Mouse (Mus musculus) limb, embryonic 14.5 days (tissue): ENCODE results near the gene Pik3r2. TPM values are rescaled to one million over a fixed set of nuclear protein-coding genes. Genes with fewer than 3 reads are reported as not detected.

Source experiments
- ATAC-seq: fragments of 200-750 bp; cut with Nextera tagmentation; 2 replicates; pipeline ENCODE4 v1.8.0; 2017; ENCODE audit warnings: low read depth, moderate number of reproducible peaks, moderate TSS enrichment; ENCODE audit not compliant: low FRiP score
- DNase-seq: peaks from one replicate; pipeline ENCODE4 v3.0.0-alpha.2; 2015; ENCODE audit warnings: low spot score
- H3K27ac ChIP-seq: fragments of 300-500 bp; sonication (generic); replicated peaks from 2 replicates; pipeline ENCODE4 v1.5.1; 2014; ENCODE audit warnings: low read depth, mild to moderate bottlenecking, low read length, moderate library complexity, mixed read lengths
- H3K27me3 ChIP-seq: fragments of 300-500 bp; sonication (generic); 2 replicates; pipeline ENCODE4 v1.6.1; 2014; ENCODE audit warnings: low read length, mixed read lengths; ENCODE audit not compliant: control insufficient read depth, insufficient read depth
- H3K36me3 ChIP-seq: fragments of 300-500 bp; sonication (generic); 2 replicates; pipeline ENCODE4 v1.6.1; 2014; ENCODE audit warnings: mild to moderate bottlenecking, low read length, moderate library complexity, mixed read lengths; ENCODE audit not compliant: control insufficient read depth, insufficient read depth
- H3K4me1 ChIP-seq: fragments of 300-500 bp; sonication (generic); 2 replicates; pipeline ENCODE4 v1.6.1; 2014; ENCODE audit warnings: antibody characterized with exemption, low read length, mixed read lengths; ENCODE audit not compliant: control insufficient read depth, insufficient read depth
- H3K4me2 ChIP-seq: fragments of 300-500 bp; sonication (generic); replicated peaks from 2 replicates; pipeline ENCODE4 v1.6.1; 2014; ENCODE audit warnings: low read depth, mild to moderate bottlenecking, low read length, moderate library complexity; ENCODE audit not compliant: severe bottlenecking
- H3K4me3 ChIP-seq: fragments of 300-500 bp; sonication (generic); replicated peaks from 2 replicates; pipeline ENCODE4 v1.5.1; 2014; ENCODE audit warnings: low read length
- H3K9ac ChIP-seq: fragments of 300-500 bp; sonication (generic); 2 replicates; pipeline ENCODE4 v1.6.1; 2014; ENCODE audit warnings: mild to moderate bottlenecking, low read depth, low read length, moderate library complexity; ENCODE audit not compliant: severe bottlenecking
- H3K9me3 ChIP-seq: fragments of 300-500 bp; sonication (generic); 2 replicates; pipeline ENCODE4 v1.6.1; 2016; ENCODE audit warnings: low read length; ENCODE audit not compliant: control insufficient read depth
- POLR2A ChIP-seq: fragments of 200-500 bp; IDR thresholded peaks from 2 replicates; pipeline ENCODE4 v1.8.0; 2012; ENCODE audit warnings: inconsistent platforms, mild to moderate bottlenecking, moderate library complexity, borderline replicate concordance; ENCODE audit not compliant: insufficient read depth, insufficient read length; ENCODE audit errors: extremely low read depth
- WGBS: fragments of 180-500 bp; shearing (Covaris S2); extraction: QIAGEN DNeasy Blood & Tissue Kit; methylation state at CpG from one replicate; pipeline ENCODE4 v1.1.7; 2014; 5-methylcytosine and 5-hydroxymethylcytosine counted together
- polyA plus RNA-seq, 2 experiments: library from polyadenylated mRNA; depleted of rRNA in 1 of 2; stranded (reverse) in 1 of 2; unstranded in 1 of 2; fragments of >200 nt; fragmentation: Nextera tagmentation in 1 of 2; extraction: Ambion mirVana in 1 of 2; gene quantifications; 2 replicates each; pipeline versions ENCODE4 v1.2.1 to v1.2.3; 2012 to 2014

Gene Pik3r2
- polyA plus RNA-seq, 2 experiments = 73.5 to 111 TPM

DNA sequence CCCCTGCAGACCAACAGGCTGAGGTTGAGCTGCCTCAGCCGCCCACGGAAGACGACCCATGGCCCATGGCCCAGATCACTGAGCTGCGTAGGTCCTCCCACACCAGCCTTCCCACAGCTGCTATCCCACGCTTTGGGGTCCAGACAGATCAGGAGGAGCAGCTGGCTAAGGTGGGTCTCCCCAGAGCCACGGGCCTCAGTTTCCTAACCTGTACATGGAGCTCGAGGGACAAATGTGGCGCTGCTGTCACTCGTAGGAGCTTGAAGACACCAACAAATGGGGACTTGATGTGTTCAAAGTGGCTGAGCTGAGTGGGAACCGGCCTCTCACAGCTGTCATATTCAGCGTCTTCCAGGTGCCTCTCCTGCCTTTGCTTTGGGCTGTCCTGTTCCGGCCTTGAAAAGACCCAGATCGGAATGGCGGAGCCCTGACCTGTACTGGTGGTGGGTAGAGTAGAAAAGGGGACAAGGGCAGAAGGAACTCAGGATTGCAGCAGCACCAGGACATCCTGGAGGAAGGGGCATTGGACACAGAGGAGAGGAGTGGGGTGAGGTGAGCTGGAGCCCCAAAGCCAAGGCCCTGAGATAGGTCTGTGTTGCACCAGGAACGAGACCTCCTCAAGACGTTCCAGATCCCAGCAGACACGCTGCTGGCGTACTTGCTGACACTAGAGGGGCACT, 29.2 kb downstream of the Pik3r2 start:
- Histone ChIP-seq H3K27ac (no peak overlapping the region), H3K4me3 (no peak overlapping the region), H3K36me3 (no peaks in the 10 kb centered on the region), H3K27me3 (peaks cover 53% of the 10 kb centered on the region), H3K9me3 (no peaks in the 10 kb centered on the region), H3K9ac (no peak overlapping the region), H3K4me1 (peaks cover 5% of the 10 kb centered on the region; the same call in 1 of the 2 replicates), H3K4me2 (no peak overlapping the region)
- WGBS = 86% methylated on average over 18 of the region's 18 CpGs
- ATAC-seq (no peak), DNase-seq (no peak)
- TF ChIP-seq POLR2A = no peak

DNA sequence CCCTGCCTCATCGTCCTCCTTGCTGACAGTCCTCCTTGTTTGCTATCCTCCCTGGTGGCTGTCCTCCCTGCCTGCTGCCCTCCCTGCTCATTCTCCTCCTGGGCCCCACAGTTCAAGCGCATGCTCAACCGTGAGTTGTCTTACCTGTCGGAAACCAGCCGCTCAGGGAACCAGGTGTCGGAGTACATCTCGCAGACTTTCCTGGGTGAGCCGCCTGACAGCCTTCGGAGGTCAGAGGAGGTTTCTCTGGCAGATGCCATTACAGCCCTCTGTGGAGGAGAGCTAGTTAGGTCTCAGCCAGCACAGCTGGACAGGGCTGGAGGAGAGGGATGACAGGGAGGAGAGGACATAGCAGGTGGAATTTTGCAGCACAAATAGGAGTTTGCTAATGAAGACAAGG, 29.8 kb downstream of the Pik3r2 start:
- peaks cover 60% of the 10 kb centered on the region for H3K27me3 ChIP-seq
- WGBS = 61% methylated on average over 9 of the region's 9 CpGs
- no peak overlapping the region for H3K9ac ChIP-seq
- DNase-seq = no peak
- TF ChIP-seq POLR2A = no peak
- H3K36me3 ChIP-seq = no peaks in the 10 kb centered on the region
- H3K9me3 ChIP-seq = no peaks in the 10 kb centered on the region
- no peak overlapping the region for H3K4me3 ChIP-seq
- H3K4me2 ChIP-seq = no peak overlapping the region
- no peak overlapping the region for H3K27ac ChIP-seq
- no peak for ATAC-seq
- H3K4me1 ChIP-seq = peaks cover 2% of the 10 kb centered on the region; the same call in 1 of the 2 replicates

DNA sequence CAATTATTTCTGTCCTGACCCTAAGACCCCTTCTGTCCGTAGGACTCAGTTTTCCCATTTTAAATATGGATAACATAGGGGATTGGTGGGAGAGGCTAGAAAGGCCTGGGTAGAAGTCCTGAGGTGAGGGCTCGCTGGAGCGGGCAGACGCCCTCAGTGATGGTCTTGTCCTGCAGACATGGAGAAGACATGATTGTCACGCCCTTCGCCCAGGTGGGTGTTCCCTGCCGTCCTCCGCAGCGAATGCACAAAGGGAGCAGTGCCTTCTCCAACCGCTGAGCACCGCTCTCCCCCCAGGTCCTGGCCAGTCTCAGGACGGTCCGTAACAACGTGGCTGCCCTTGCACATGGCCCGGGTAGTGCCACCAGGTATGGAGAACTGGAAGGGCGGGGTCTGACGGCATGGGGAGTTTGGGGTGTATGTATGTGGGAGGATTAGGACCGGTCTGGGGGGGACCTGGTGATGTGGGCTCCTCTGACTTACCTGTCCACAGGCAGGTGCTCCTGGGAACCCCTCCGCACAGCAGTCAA, 30.8 kb downstream of the Pik3r2 start:
- Histone ChIP-seq H3K27ac (no peak overlapping the region), H3K27me3 (peaks cover 62% of the 10 kb centered on the region), H3K9me3 (no peaks in the 10 kb centered on the region), H3K4me2 (no peak overlapping the region), H3K4me1 (peaks cover 2% of the 10 kb centered on the region; the same call in 1 of the 2 replicates), H3K36me3 (no peaks in the 10 kb centered on the region), H3K4me3 (no peak overlapping the region), H3K9ac (no peak overlapping the region)
- ATAC-seq (no peak), DNase-seq (no peak)
- TF ChIP-seq POLR2A = no peak
- WGBS = 59% methylated on average over 19 of the region's 19 CpGs

DNA sequence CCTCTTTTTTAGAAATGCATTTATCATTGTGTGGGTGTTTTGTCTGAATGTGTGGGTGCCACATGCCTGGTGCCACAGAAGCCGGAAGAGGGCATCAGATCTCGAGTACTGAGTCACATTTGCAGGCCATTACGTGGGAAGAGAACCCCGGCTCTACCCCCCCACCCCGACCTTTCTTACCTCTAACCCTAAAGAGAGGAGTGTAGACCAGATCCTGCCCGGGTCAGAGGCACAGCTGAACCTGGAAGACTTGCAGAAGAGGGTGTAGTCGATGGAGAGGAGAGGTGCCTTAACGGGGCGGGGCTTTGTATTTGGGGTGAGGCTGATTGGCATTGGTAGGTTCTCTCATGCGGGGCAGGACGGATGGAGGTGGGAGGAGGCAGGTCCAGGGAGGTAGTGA, 31.7 kb downstream of the Pik3r2 start:
- Histone ChIP-seq H3K27ac (no peak overlapping the region), H3K4me2 (no peak overlapping the region), H3K27me3 (peaks cover 62% of the 10 kb centered on the region), H3K36me3 (no peaks in the 10 kb centered on the region), H3K9me3 (no peaks in the 10 kb centered on the region), H3K4me1 (peaks cover 2% of the 10 kb centered on the region; the same call in 1 of the 2 replicates), H3K4me3 (no peak overlapping the region), H3K9ac (no peak overlapping the region)
- no peak for TF ChIP-seq POLR2A
- ATAC-seq (no peak), DNase-seq (no peak)
- 51% methylated on average over 11 of the region's 11 CpGs for WGBS

DNA sequence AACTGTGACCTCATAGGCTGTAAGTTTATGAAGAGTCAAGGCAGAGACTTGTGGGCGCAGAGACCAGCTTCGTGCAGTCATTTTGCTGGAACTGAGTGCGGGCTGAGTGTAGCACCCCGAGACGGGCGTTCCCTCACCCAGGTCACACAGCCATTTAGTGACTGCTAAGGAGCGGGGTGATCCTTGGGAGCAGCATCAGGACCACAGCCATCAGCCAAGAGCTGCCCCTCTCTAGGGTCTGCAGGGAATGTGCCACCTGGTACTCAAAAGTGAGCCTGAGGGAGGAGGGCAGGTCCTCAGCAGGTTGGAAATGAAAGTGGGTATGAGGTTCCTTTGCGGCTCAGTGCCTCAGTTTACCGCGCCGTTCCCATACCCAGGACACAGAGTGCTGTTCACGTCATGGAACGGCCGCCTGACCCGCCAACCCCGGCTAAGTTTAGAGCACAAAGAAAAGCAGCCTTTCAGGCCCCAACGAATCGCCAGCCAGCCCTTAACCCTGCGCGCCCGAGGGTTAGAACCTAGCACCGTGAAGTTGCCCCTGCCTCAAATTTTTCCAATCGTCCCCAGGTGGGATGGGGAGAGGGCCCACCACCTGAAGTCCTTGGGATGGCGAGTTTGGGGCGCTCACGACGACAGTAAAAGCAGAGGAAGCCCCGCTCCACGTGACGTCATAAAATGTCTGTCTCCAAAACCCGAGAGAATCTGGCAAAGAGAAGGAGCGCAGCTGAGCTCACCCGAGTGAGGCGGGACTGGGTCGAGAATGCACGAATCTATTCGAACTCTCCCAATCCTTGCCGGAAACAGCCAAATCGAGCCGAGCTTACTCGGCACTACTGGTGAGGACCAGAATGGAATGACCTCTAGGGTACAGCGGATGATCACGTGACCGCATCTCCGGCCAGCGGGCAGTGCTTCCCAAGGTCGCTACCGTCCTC, 32.6 kb downstream of the Pik3r2 start:
- H3K4me3 ChIP-seq = peak overlapping the region; percentile 23
- 6% methylated on average over 48 of the region's 48 CpGs for WGBS
- no peaks in the 10 kb centered on the region for H3K36me3 ChIP-seq
- DNase-seq = peak; percentile 20
- H3K27ac ChIP-seq = no peak overlapping the region
- ATAC-seq = 0 out of 2 replicates have a peak, but pooled peaks have one; percentile 30
- no peak for TF ChIP-seq POLR2A
- H3K4me2 ChIP-seq = peak overlapping the region; percentile 44
- H3K4me1 ChIP-seq = peaks cover 2% of the 10 kb centered on the region; the same call in 1 of the 2 replicates
- H3K9ac ChIP-seq = peak overlapping the region; percentile 48; the same call in 1 of the 2 replicates
- no peaks in the 10 kb centered on the region for H3K9me3 ChIP-seq
- H3K27me3 ChIP-seq = peaks cover 62% of the 10 kb centered on the region
